Mouse (Mus musculus) heart, embryonic 12.5 days (tissue): Measurements from ENCODE around the gene Arl5c. TPM values are rescaled to one million over a fixed set of nuclear protein-coding genes. Genes with fewer than 3 reads are reported as not detected.
"Not testable (repeated sequence)": the region's sequence is repeated elsewhere in the genome, so short reads cannot be mapped to it uniquely, and the experiment has no call there.

Source experiments
- ATAC-seq: fragments of 200-750 bp; cut with Nextera tagmentation; 2 replicates; pipeline ENCODE4 v1.8.0; 2017; ENCODE audit warnings: moderate TSS enrichment, moderate library complexity; ENCODE audit not compliant: insufficient number of reproducible peaks, low FRiP score
- H3K27ac ChIP-seq: fragments of 300-500 bp; sonication (generic); 2 replicates; pipeline ENCODE4 v1.5.1; 2016; ENCODE audit warnings: mild to moderate bottlenecking, moderate library complexity; ENCODE audit not compliant: poor library complexity, severe bottlenecking
- H3K27me3 ChIP-seq: fragments of 300-500 bp; sonication (generic); replicated peaks from 2 replicates; pipeline ENCODE4 v1.6.1; 2016; ENCODE audit warnings: mild to moderate bottlenecking, moderate library complexity
- H3K36me3 ChIP-seq: fragments of 300-500 bp; sonication (generic); 2 replicates; pipeline ENCODE4 v1.6.1; 2016; ENCODE audit warnings: mild to moderate bottlenecking, moderate library complexity
- H3K4me1 ChIP-seq: fragments of 300-500 bp; sonication (generic); replicated peaks from 2 replicates; pipeline ENCODE4 v1.6.1; 2016; ENCODE audit warnings: mild to moderate bottlenecking
- H3K4me2 ChIP-seq: fragments of 300-500 bp; sonication (generic); 2 replicates; pipeline ENCODE4 v1.6.1; 2016; ENCODE audit warnings: mild to moderate bottlenecking, moderate library complexity
- H3K4me3 ChIP-seq: fragments of 300-500 bp; sonication (generic); 2 replicates; pipeline ENCODE4 v1.5.1; 2016; ENCODE audit warnings: mild to moderate bottlenecking
- H3K9ac ChIP-seq: fragments of 300-500 bp; sonication (generic); 2 replicates; pipeline ENCODE4 v1.6.1; 2016; ENCODE audit warnings: mild to moderate bottlenecking, moderate library complexity
- H3K9me3 ChIP-seq: fragments of 300-500 bp; sonication (generic); replicated peaks from 2 replicates; pipeline ENCODE4 v1.6.1; 2016; ENCODE audit warnings: mild to moderate bottlenecking, moderate library complexity
- WGBS: fragments of 180-500 bp; shearing (Covaris S2); methylation state at CpG from one replicate; pipeline ENCODE4 v1.1.7; 2016; 5-methylcytosine and 5-hydroxymethylcytosine counted together
- microRNA-seq: library from miRNA; unstranded; fragments of <30 nt; microRNA quantifications from one replicate; pipeline ENCODE4, GENCODE M21; 2017
- polyA plus RNA-seq: library from polyadenylated mRNA; unstranded; fragments of >200 nt; fragmentation: Nextera tagmentation; extraction: Ambion mirVana; gene quantifications from 2 replicates; pipeline ENCODE4 v1.2.1, GENCODE M21; 2016

Gene Arl5c
- polyA plus RNA-seq, 1 experiment from 2014 or later = 3.9 TPM

GRCm38 (mm10) chr11:97947426-97947825, 48.6 kb downstream of the Arl5c start:
- 15% methylated on average over 7 of the region's 7 CpGs for WGBS
- Histone ChIP-seq H3K9me3 (no peaks in the 10 kb centered on the region), H3K4me2 (no peak overlapping the region), H3K27me3 (0 out of 2 replicates have a peak, but pooled peaks cover 5% of the 10 kb centered on the region), H3K4me1 (no peaks in the 10 kb centered on the region), H3K4me3 (no peak overlapping the region), H3K9ac (no peak overlapping the region), H3K27ac (no peak overlapping the region), H3K36me3 (no peaks in the 10 kb centered on the region)
- ATAC-seq = no peak

DNA sequence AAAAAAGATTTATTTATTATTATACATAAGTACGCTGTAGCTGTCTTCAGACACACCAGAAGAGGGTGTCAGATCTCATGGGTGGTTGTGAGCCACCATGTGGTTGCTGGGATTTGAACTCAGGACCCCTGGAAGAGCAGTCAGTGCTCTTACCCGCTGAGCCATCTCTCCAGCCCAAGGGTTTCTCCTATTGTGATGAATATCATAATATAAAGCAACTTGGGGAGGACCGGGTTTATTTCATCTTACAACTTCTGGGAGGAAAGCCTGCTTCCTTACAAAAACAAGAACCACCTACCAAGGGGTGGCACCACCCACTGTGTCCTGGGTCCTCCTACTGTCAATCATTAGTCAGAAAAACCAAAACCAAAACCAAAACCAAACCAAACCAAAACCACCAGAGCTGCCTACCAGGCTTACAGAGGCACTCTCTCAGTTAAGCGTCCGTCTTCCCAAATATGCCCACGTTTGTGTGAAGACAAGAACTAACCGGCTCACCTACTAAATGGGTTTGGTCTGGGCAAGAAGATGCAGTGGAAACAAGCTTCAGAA, 50.2 kb downstream of the Arl5c start:
- H3K4me1 ChIP-seq, H3K27me3 ChIP-seq, ATAC-seq, H3K4me2 ChIP-seq, H3K9ac ChIP-seq, H3K27ac ChIP-seq, H3K36me3 ChIP-seq, H3K9me3 ChIP-seq, H3K4me3 ChIP-seq: not testable (repeated sequence)
- WGBS = 86% methylated on average over 7 of the region's 7 CpGs

DNA sequence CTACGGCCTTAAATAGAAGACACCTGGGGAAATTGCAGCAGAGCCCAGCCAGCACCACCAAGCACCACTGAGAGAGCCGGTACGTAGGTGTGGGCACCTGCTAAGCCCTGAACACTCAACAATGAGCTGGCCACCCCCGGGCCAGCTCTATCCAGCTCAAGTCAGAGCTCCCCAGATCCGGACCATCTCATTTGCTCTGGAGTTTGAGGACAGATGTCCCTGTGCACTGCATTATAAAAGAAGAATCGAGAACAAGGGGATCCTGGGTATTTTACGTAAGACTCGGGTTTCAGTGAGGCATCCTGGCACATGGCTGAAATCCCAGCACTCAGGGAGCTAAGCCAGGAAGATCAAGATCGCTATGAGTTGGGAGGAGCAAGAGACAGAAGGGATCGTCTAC, 51.0 kb downstream of the Arl5c start:
- Histone ChIP-seq H3K4me3 (no peak overlapping the region), H3K36me3 (no peaks in the 10 kb centered on the region), H3K27ac (no peak overlapping the region), H3K9me3 (no peaks in the 10 kb centered on the region), H3K9ac (no peak overlapping the region), H3K27me3 (no peaks in the 10 kb centered on the region; the same call in 1 of the 2 replicates), H3K4me1 (no peaks in the 10 kb centered on the region), H3K4me2 (no peak overlapping the region)
- WGBS = 80% methylated on average over 10 of the region's 10 CpGs
- no peak for ATAC-seq

GRCm38 (mm10) chr11:97943256-97943655, 52.7 kb downstream of the Arl5c start:
- Histone ChIP-seq H3K9me3 (no peaks in the 10 kb centered on the region), H3K27ac (no peak overlapping the region), H3K4me2 (no peak overlapping the region), H3K4me3 (no peak overlapping the region), H3K36me3 (no peaks in the 10 kb centered on the region), H3K4me1 (no peaks in the 10 kb centered on the region), H3K9ac (no peak overlapping the region), H3K27me3 (peaks cover 7% of the 10 kb centered on the region)
- ATAC-seq = no peak
- WGBS = 78% methylated on average over 5 of the region's 5 CpGs

DNA sequence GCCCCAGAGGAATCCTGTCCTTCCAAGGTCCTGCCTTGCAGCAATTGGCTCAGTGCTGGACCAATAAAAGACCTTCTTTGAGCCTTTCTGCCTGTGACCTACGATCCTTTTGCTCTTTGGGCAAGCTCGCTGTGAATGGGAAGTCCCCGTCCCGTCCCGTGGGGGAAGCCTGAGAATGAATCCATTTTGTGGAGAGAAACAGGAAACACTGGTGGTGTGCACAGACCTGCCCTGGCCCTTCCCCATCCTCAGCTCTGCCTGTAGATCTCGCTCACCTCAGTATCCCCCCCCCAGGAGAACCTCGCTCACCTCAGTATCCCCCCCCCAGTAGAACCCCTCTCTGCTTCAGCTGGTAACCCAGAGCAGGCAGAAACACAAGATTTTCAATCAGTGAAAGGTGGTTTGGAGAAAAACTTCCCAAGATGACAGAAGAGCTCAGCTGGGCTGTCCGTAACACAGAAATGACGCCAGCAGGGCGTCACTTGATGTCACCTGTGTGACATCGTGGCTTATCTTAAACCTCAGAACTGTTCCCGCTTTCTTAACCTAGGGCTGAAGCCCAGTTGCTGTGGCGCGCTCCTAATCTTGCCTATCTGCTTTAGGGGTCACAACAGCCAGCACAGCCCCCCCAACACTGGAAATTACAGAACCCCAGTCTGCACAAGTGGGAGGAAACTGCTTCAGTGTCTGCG, 53.4 kb downstream of the Arl5c start:
- no peaks in the 10 kb centered on the region for H3K36me3 ChIP-seq
- no peak overlapping the region for H3K4me3 ChIP-seq
- H3K4me2 ChIP-seq = no peak overlapping the region
- no peaks in the 10 kb centered on the region for H3K9me3 ChIP-seq
- H3K27ac ChIP-seq = no peak overlapping the region
- ATAC-seq = no peak
- 70% methylated on average over 15 of the region's 15 CpGs for whole genome bisulfite sequencing
- H3K27me3 ChIP-seq = peaks cover 7% of the 10 kb centered on the region
- no peak overlapping the region for H3K9ac ChIP-seq
- H3K4me1 ChIP-seq = no peaks in the 10 kb centered on the region

Small RNA genes lying within 50 kb of the gene (microRNA-seq; reads per million reads assigned to microRNA genes)
- not detected for gene Gm22461
- gene Gm27597 = not detected

Other genes with a start within 250 kb of the Arl5c start
- gene Cwc25, start 229.6 kb downstream of the Arl5c start, polyA plus RNA-seq = 10.9 and 11.4 TPM in 2 replicates
- not detected in 2 replicates for gene 1700001P01Rik, start 220.3 kb downstream of the Arl5c start, polyA plus RNA-seq
- gene Rpl23, start 213.7 kb downstream of the Arl5c start, polyA plus RNA-seq = 404 and 410 TPM in 2 replicates
- 46.9 and 49.5 TPM in 2 replicates for gene Lasp1, start 197.2 kb downstream of the Arl5c start, polyA plus RNA-seq
- 6.9 and 7.4 TPM in 2 replicates for gene B230217C12Rik, start 155.4 kb downstream of the Arl5c start, polyA plus RNA-seq
- gene Fbxo47, start 112.0 kb downstream of the Arl5c start, polyA plus RNA-seq = 0.87 and 1.5 TPM in 2 replicates
- gene Plxdc1, start 9.7 kb downstream of the Arl5c start, polyA plus RNA-seq = 0.31 TPM in 1 of 2 replicates, not detected in the other
- gene Cacnb1, start 26.9 kb upstream of the Arl5c start, polyA plus RNA-seq = 6.1 and 8.5 TPM in 2 replicates
- gene Rpl19, start 30.5 kb upstream of the Arl5c start, polyA plus RNA-seq = 654 and 675 TPM in 2 replicates
- 0.47 and 0.63 TPM in 2 replicates for gene Stac2, start 57.3 kb upstream of the Arl5c start, polyA plus RNA-seq
- gene Fbxl20, start 154.2 kb upstream of the Arl5c start, polyA plus RNA-seq = 13.3 and 14.8 TPM in 2 replicates
- gene Med1, start 197.1 kb upstream of the Arl5c start, polyA plus RNA-seq = 46.3 TPM in 2 replicates
- gene Cdk12, start 206.9 kb upstream of the Arl5c start, polyA plus RNA-seq = 9.4 and 10.6 TPM in 2 replicates